Mouse (Mus musculus): Measurements from ENCODE around the gene Coq3. TPM values are rescaled to one million over a fixed set of nuclear protein-coding genes. Genes with fewer than 3 reads are reported as not detected.

The Coq3 gene
- total RNA-seq, 2 experiments from 2014 or later: 28.2 to 32.0 TPM

Other genes with a start within 250 kb of the Coq3 start
- not detected for gene Prdm13, start 193.7 kb upstream of the Coq3 start, total RNA-seq (2021)
- gene Ccnc, start 152.0 kb upstream of the Coq3 start, total RNA-seq (2021): 10 to 100 TPM; 20.3 to 21.7 TPM
- 10 to 100 TPM; 19.1 to 22.1 TPM for gene Usp45, start 112.5 kb upstream of the Coq3 start, total RNA-seq (2021)
- gene Tstd3, start 112.5 kb upstream of the Coq3 start, total RNA-seq (2021): 10 to 100 TPM; 11.4 to 17.1 TPM
- gene Pnisr, start 32.1 kb upstream of the Coq3 start, total RNA-seq (2021): 100 to 1,000 TPM in 1 of 2 experiments, 10 to 100 TPM in 1; 56.9 to 116 TPM
- gene Faxc, start 51.7 kb downstream of the Coq3 start, total RNA-seq (2021): 1 to 10 TPM; 5.0 to 6.5 TPM

Measured in adrenal gland, postnatal 10 days (tissue).